Mouse (Mus musculus): Measurements from ENCODE around the gene Rdh13. TPM values are rescaled to one million over a fixed set of nuclear protein-coding genes. Genes with fewer than 3 reads are reported as not detected.

The Rdh13 gene
- polyA plus RNA-seq, 1 experiment from 2014 or later = 27.3 TPM

DNA sequence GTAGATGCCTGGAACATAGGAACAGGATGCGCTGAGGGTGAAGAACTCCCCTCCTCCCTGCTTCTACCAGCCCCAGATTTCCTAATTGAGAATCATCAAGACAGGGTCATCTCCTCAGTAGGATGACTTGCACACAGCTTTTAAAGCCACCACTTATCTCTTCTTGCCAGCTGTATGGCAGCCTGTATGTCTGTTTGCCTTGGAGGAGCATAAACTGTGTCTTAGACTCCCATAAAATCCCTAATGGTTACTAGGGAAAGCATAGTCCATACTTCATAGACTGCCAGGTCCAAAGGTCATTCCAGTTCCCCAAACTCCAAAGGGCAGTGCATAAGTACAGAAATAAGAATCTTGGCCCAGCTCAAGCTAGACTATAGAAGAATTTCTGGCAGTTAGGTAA, 47.7 kb downstream of the Rdh13 start, which contains the start of gene Gp6:
Gene Gp6, minus strand, starts transcription at position 15 of the 400 bp plus-strand sequence.
- no peaks in the 10 kb centered on the region for H3K27me3 ChIP-seq (ENCODE audit: insufficient read depth, low read length)
- no peak for TF ChIP-seq CTCF (IDR thresholded peaks at IDR 0.05; ENCODE audit: low read depth)
- DNase-seq = no peak
- no peak within 1 kb of the TSS for H3K4me3 ChIP-seq (ENCODE audit: low read depth, low read length)
- ATAC-seq (ENCODE audit: insufficient read depth) = no peak
- no peaks in the 10 kb centered on the region for H3K36me3 ChIP-seq (ENCODE audit: insufficient read depth)
- no peak within 1 kb of the TSS for H3K9ac ChIP-seq
- H3K4me2 ChIP-seq = no peak within 1 kb of the TSS
- WGBS = 84% methylated on average over 1 of the region's 1 CpGs
- H3K4me1 ChIP-seq (ENCODE audit: insufficient read depth) = no peaks in the 10 kb centered on the region
- H3K9me3 ChIP-seq (ENCODE audit: low read depth, low read length) = no peaks in the 10 kb centered on the region
- H3K27ac ChIP-seq (ENCODE audit: low read depth) = no peak within 1 kb of the TSS

Small RNAs within 50 kb of the gene (microRNA-seq; reads per million reads assigned to microRNA genes)
- gene Gm24605 (ENCODE audit: borderline number of aligned reads) = not detected
- gene Gm24752 (ENCODE audit: borderline number of aligned reads) = not detected
- gene Gm25349 (ENCODE audit: borderline number of aligned reads) = not detected

Other genes with a start within 250 kb of the Rdh13 start
- not detected in 2 replicates for gene Lilra5, start 207.9 kb downstream of the Rdh13 start, polyA plus RNA-seq (2014; fragmentation: Nextera tagmentation; extraction: Ambion mirVana)
- not detected in 2 replicates for gene Ncr1, start 107.9 kb downstream of the Rdh13 start, polyA plus RNA-seq (2014; fragmentation: Nextera tagmentation; extraction: Ambion mirVana)
- 0.39 and 0.97 TPM in 2 replicates for gene Gp6, start 47.9 kb downstream of the Rdh13 start, polyA plus RNA-seq (2014; fragmentation: Nextera tagmentation; extraction: Ambion mirVana)
- 9.5 and 13.6 TPM in 2 replicates for gene Eps8l1, start 15.0 kb upstream of the Rdh13 start, polyA plus RNA-seq (2014; fragmentation: Nextera tagmentation; extraction: Ambion mirVana)
- gene Ppp1r12c, start 56.0 kb upstream of the Rdh13 start, polyA plus RNA-seq (2014; fragmentation: Nextera tagmentation; extraction: Ambion mirVana) = 54.3 TPM in 2 replicates
- gene Tnnt1, start 70.7 kb upstream of the Rdh13 start, polyA plus RNA-seq (2014; fragmentation: Nextera tagmentation; extraction: Ambion mirVana) = 6.3 and 15.4 TPM in 2 replicates
- 5.3 and 47.0 TPM in 2 replicates for gene Tnni3, start 78.6 kb upstream of the Rdh13 start, polyA plus RNA-seq (2014; fragmentation: Nextera tagmentation; extraction: Ambion mirVana)
- 0.87 and 1.2 TPM in 2 replicates for gene Dnaaf3, start 86.8 kb upstream of the Rdh13 start, polyA plus RNA-seq (2014; fragmentation: Nextera tagmentation; extraction: Ambion mirVana)
- gene Syt5, start 101.9 kb upstream of the Rdh13 start, polyA plus RNA-seq (2014; fragmentation: Nextera tagmentation; extraction: Ambion mirVana) = 3.9 and 4.9 TPM in 2 replicates
- gene Ptprh, start 158.4 kb upstream of the Rdh13 start, polyA plus RNA-seq (2014; fragmentation: Nextera tagmentation; extraction: Ambion mirVana) = not detected in 2 replicates
- gene Tmem86b, start 185.8 kb upstream of the Rdh13 start, polyA plus RNA-seq (2014; fragmentation: Nextera tagmentation; extraction: Ambion mirVana) = 1.0 and 1.3 TPM in 2 replicates
- 7.6 and 7.8 TPM in 2 replicates for gene Ppp6r1, start 213.4 kb upstream of the Rdh13 start, polyA plus RNA-seq (2014; fragmentation: Nextera tagmentation; extraction: Ambion mirVana)
- gene Hspbp1, start 239.4 kb upstream of the Rdh13 start, polyA plus RNA-seq (2014; fragmentation: Nextera tagmentation; extraction: Ambion mirVana) = 94.0 and 98.5 TPM in 2 replicates
- 1.4 and 1.6 TPM in 2 replicates for gene Brsk1, start 245.0 kb upstream of the Rdh13 start, polyA plus RNA-seq (2014; fragmentation: Nextera tagmentation; extraction: Ambion mirVana)

Data from lung, embryonic 14.5 days (tissue).